Mouse (Mus musculus) kidney, postnatal 36 days (tissue): ENCODE data around the gene Sox5.
A peak's percentile ranks its signal among the peaks of the same experiment; 100 is the strongest.
"Not testable (repeated sequence)": the region's sequence is repeated elsewhere in the genome, so short reads cannot be mapped to it uniquely, and the experiment has no call there.

ENCODE experiments used
- DNase-seq, 2 experiments: peaks; one replicate each; pipeline ENCODE4 v3.0.0; 2021 to 2022; ENCODE audit warnings: mixed read lengths in 2 of 2

The Sox5 gene

GRCm38 (mm10) chr6:144265004-144265403 lies 516.8 kb downstream of the Sox5 start:
- DNase-seq, result no peak

- DNase-seq, result no peak
These were observed 517.4 kb downstream of the Sox5 start for GRCm38 (mm10) chr6:144264320-144264915.

- DNase-seq, result no peak
These were observed 525.3 kb downstream of the Sox5 start for GRCm38 (mm10) chr6:144256500-144256899.

- no peak for DNase-seq
These were observed 529.5 kb downstream of the Sox5 start for GRCm38 (mm10) chr6:144252191-144252718.

- DNase-seq, result no peak
These were observed 530.3 kb downstream of the Sox5 start for GRCm38 (mm10) chr6:144251222-144252170.

GRCm38 (mm10) chr6:144250625-144251181 lies 531.1 kb downstream of the Sox5 start:
- no peak for DNase-seq

- no peak for DNase-seq
These were observed 545.2 kb downstream of the Sox5 start for GRCm38 (mm10) chr6:144236581-144236980.

- DNase-seq, result no peak
These were observed 577.8 kb downstream of the Sox5 start for GRCm38 (mm10) chr6:144203970-144204369.

GRCm38 (mm10) chr6:144203013-144203412 lies 578.8 kb downstream of the Sox5 start:
- no peak for DNase-seq

GRCm38 (mm10) chr6:144201402-144202040 lies 580.3 kb downstream of the Sox5 start:
- DNase-seq, result no peak

GRCm38 (mm10) chr6:144197209-144198119 lies 584.3 kb downstream of the Sox5 start:
- no peak for DNase-seq

- no peak for DNase-seq
These were observed 585.8 kb downstream of the Sox5 start for GRCm38 (mm10) chr6:144195934-144196333.

GRCm38 (mm10) chr6:144183087-144183486 lies 598.7 kb downstream of the Sox5 start:
- no peak for DNase-seq

GRCm38 (mm10) chr6:144182429-144182828 lies 599.3 kb downstream of the Sox5 start:
- not testable (repeated sequence) for DNase-seq

GRCm38 (mm10) chr6:144181083-144181866 lies 600.5 kb downstream of the Sox5 start:
- DNase-seq, result peak; percentile 6 to 21

- DNase-seq, result no peak
These were observed 602.7 kb downstream of the Sox5 start for GRCm38 (mm10) chr6:144179111-144179510.

- DNase-seq, result no peak
These were observed 605.1 kb downstream of the Sox5 start for GRCm38 (mm10) chr6:144176674-144177073.

GRCm38 (mm10) chr6:144175590-144175989 lies 606.2 kb downstream of the Sox5 start:
- DNase-seq, result no peak

GRCm38 (mm10) chr6:144170541-144170940 lies 611.2 kb downstream of the Sox5 start:
- DNase-seq, result no peak

GRCm38 (mm10) chr6:144169791-144170190 lies 612.0 kb downstream of the Sox5 start:
- no peak for DNase-seq
